Mouse (Mus musculus): ENCODE data around the gene Gm8994. TPM values are rescaled to one million over a fixed set of nuclear protein-coding genes. Genes with fewer than 3 reads are reported as not detected.
"Not testable (repeated sequence)": the region's sequence is repeated elsewhere in the genome, so short reads cannot be mapped to it uniquely, and the experiment has no call there.

Gm8994 gene
- polyA plus RNA-seq, 1 experiment from 2014 or later: not detected

DNA sequence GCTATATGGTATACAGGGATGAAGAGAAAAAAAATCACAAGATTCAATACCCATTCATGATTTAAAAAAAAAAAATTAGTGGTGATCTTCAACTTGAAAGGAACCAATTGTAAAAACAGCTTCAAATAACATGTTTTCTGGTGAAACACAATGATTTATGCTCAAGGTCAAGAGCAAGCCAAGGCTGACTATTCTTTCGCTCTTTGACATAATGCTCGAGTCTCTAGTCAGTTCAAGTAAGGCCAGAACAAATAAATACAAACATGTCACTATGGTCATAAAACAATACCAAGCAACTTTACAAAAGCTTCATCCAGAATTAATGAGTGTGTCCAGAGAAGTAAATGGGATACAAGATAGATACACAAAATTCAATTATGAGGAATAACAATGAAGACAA lies 31.1 kb upstream of the Gm8994 start:
- H3K9ac ChIP-seq (ENCODE audit: low read depth, low read length): no peak overlapping the region
- 65% methylated on average over 2 of the region's 2 CpGs for WGBS (ENCODE audit: insufficient replicate concordance)
- no peaks in the 10 kb centered on the region for H3K9me3 ChIP-seq (replicated peaks; ENCODE audit: control insufficient read depth, low read length)
- no peaks in the 10 kb centered on the region for H3K36me3 ChIP-seq (ENCODE audit: control insufficient read depth, insufficient read depth)
- H3K4me2 ChIP-seq (ENCODE audit: low read depth, low read length): no peak overlapping the region
- H3K4me3 ChIP-seq (ENCODE audit: low read depth, low read length): no peak overlapping the region
- no peaks in the 10 kb centered on the region for H3K4me1 ChIP-seq (ENCODE audit: control insufficient read depth, low read depth, low read length)
- H3K27me3 ChIP-seq (ENCODE audit: control insufficient read depth, insufficient read depth, low read depth, low read length): no peaks in the 10 kb centered on the region
- no peak for ATAC-seq (ENCODE audit: low read depth)
- H3K27ac ChIP-seq (ENCODE audit: low read length): no peak overlapping the region

DNA sequence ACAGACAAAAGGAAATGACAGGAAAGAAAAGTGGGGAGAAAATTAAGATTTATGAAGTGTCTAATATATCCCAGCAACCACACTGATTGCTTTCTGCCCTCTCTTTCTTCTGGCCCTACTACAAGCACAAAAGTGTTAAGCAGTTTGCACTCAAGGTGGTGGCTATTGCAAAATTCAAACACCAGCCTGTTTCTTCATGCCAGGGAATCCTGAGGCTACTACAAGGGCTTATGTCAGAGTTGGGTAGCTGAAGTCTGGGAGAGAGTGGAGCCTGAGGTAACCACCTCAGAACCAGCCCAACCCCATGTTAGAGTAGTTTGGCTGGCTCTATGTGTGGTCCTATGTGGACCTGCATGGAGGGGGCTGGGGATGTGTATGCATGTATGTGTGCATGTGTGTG lies 23.8 kb upstream of the Gm8994 start:
- Histone ChIP-seq H3K9me3 (replicated peaks; ENCODE audit: control insufficient read depth, low read length) (no peaks in the 10 kb centered on the region; the same call in 1 of the 2 replicates), H3K4me1 (ENCODE audit: control insufficient read depth, low read depth, low read length) (no peaks in the 10 kb centered on the region), H3K9ac (ENCODE audit: low read depth, low read length) (no peak overlapping the region), H3K27ac (ENCODE audit: low read length) (no peak overlapping the region), H3K36me3 (ENCODE audit: control insufficient read depth, insufficient read depth) (no peaks in the 10 kb centered on the region), H3K27me3 (ENCODE audit: control insufficient read depth, insufficient read depth, low read depth, low read length) (no peaks in the 10 kb centered on the region), H3K4me2 (ENCODE audit: low read depth, low read length) (no peak overlapping the region), H3K4me3 (ENCODE audit: low read depth, low read length) (no peak overlapping the region)
- ATAC-seq (ENCODE audit: low read depth): no peak

DNA sequence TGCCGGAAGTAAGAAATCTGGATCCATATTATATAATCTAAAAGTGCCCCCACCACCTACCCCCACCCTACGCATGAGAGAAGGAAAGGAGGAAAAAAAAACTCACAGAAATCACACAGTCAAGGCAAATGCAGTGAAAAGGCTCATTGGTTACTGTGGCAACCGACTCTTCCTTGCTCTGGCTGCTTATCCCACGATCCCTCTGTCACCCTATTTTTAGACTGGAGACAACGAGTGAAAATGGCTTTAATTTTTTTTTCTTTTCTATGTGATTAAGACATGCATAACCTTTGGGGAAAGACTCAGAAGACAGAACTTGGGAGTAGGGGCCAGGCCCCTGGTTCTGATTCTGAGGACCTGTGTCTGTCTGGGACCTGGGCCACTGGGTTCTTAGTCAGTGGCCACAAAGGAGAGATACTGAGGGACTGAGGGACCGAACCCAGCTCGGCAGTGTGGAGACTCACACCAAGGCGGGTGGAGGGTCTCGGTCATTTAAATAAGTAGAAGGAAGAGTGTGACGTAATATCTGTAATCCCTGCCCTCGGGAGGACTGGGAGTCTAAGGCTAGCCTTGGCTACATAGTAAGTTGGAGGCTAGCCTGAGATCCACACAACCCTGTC lies 22.9 kb upstream of the Gm8994 start:
- Histone ChIP-seq H3K4me2 (ENCODE audit: low read depth, low read length) (no peak overlapping the region), H3K36me3 (ENCODE audit: control insufficient read depth, insufficient read depth) (no peaks in the 10 kb centered on the region), H3K9ac (ENCODE audit: low read depth, low read length) (no peak overlapping the region), H3K4me3 (ENCODE audit: low read depth, low read length) (no peak overlapping the region), H3K27ac (ENCODE audit: low read length) (no peak overlapping the region), H3K4me1 (ENCODE audit: control insufficient read depth, low read depth, low read length) (no peaks in the 10 kb centered on the region), H3K9me3 (replicated peaks; ENCODE audit: control insufficient read depth, low read length) (no peaks in the 10 kb centered on the region; the same call in 1 of the 2 replicates), H3K27me3 (ENCODE audit: control insufficient read depth, insufficient read depth, low read depth, low read length) (no peaks in the 10 kb centered on the region)
- no peak for ATAC-seq (ENCODE audit: low read depth)
- WGBS (ENCODE audit: insufficient replicate concordance): 56% methylated on average over 11 of the region's 11 CpGs

DNA sequence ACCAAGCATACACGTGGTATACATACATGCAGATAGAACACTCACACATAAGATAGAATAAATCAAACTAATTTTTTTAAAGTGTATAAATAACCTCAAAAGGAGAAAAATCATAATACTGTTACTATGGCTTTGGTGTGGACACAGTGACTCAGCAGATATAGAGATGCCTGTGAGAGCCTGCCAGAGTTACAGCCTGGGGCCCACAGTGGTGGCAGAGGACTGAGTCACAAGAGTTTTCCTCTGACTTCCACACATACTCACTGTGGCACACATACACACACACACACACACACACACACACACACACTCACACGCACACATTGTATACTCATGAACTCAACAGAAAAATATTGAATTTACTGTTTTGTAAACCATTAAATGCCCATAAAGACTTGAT lies 17.9 kb upstream of the Gm8994 start:
- Histone ChIP-seq H3K4me2 (ENCODE audit: low read depth, low read length) (no peak overlapping the region), H3K36me3 (ENCODE audit: control insufficient read depth, insufficient read depth) (no peaks in the 10 kb centered on the region), H3K4me3 (ENCODE audit: low read depth, low read length) (no peak overlapping the region), H3K9ac (ENCODE audit: low read depth, low read length) (no peak overlapping the region), H3K27me3 (ENCODE audit: control insufficient read depth, insufficient read depth, low read depth, low read length) (no peaks in the 10 kb centered on the region), H3K4me1 (ENCODE audit: control insufficient read depth, low read depth, low read length) (no peaks in the 10 kb centered on the region), H3K27ac (ENCODE audit: low read length) (no peak overlapping the region), H3K9me3 (replicated peaks; ENCODE audit: control insufficient read depth, low read length) (no peaks in the 10 kb centered on the region; the same call in 1 of the 2 replicates)
- no peak for ATAC-seq (ENCODE audit: low read depth)
- WGBS (ENCODE audit: insufficient replicate concordance): 67% methylated on average over 2 of the region's 2 CpGs

DNA sequence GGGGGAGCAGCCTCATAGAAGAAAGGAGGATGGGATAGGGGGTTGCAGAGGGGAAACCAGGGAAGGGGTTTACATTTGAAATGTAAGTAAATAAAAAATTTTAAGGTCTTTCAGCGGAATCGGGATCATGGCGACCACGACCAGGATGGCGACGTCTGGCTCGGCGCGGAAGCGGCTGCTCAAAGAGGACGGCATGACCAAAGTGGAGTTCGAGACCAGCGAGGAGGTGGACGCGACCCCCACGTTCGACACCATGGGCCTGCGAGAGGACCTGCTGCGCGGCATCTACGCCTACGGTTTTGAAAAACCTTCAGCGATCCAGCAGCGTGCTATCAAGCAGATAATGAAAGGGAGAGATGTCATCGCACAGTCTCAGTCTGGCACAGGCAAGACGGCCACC lies 1.1 kb downstream of the Gm8994 start:
- not testable (repeated sequence) for H3K9ac ChIP-seq (ENCODE audit: low read depth, low read length); H3K4me2 ChIP-seq (ENCODE audit: low read depth, low read length); H3K4me1 ChIP-seq (ENCODE audit: control insufficient read depth, low read depth, low read length); H3K36me3 ChIP-seq (ENCODE audit: control insufficient read depth, insufficient read depth); ATAC-seq (ENCODE audit: low read depth); H3K27ac ChIP-seq (ENCODE audit: low read length); H3K4me3 ChIP-seq (ENCODE audit: low read depth, low read length); H3K27me3 ChIP-seq (ENCODE audit: control insufficient read depth, insufficient read depth, low read depth, low read length); H3K9me3 ChIP-seq (replicated peaks; ENCODE audit: control insufficient read depth, low read length)
- WGBS (ENCODE audit: insufficient replicate concordance): 89% methylated on average over 26 of the region's 26 CpGs

DNA sequence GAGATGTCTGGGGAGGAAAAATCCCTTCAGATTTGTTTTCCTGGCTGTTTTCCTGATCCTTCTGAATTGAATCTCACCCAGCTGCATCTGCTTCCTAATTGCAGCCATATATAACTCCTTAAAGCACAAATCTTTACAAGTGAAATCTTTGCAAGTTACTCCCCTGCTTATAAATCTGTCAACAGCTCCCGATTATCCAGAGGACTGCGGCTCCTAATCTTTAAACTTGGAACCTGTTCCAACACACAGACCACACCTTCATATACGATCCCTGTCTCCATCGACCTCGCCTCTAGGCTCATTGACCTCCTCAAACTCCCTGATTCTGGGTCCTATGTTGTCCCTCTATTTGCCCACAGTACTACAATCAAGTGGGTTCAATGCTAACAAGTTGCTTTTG lies 13.3 kb downstream of the Gm8994 start:
- H3K9ac ChIP-seq (ENCODE audit: low read depth, low read length): no peak overlapping the region
- ATAC-seq (ENCODE audit: low read depth): no peak
- H3K4me3 ChIP-seq (ENCODE audit: low read depth, low read length): no peak overlapping the region
- H3K27ac ChIP-seq (ENCODE audit: low read length): no peak overlapping the region
- H3K27me3 ChIP-seq (ENCODE audit: control insufficient read depth, insufficient read depth, low read depth, low read length): no peaks in the 10 kb centered on the region
- H3K4me2 ChIP-seq (ENCODE audit: low read depth, low read length): no peak overlapping the region
- 70% methylated on average over 5 of the region's 5 CpGs for WGBS (ENCODE audit: insufficient replicate concordance)
- no peaks in the 10 kb centered on the region for H3K4me1 ChIP-seq (ENCODE audit: control insufficient read depth, low read depth, low read length)
- no peaks in the 10 kb centered on the region for H3K36me3 ChIP-seq (ENCODE audit: control insufficient read depth, insufficient read depth)
- H3K9me3 ChIP-seq (replicated peaks; ENCODE audit: control insufficient read depth, low read length): no peaks in the 10 kb centered on the region

DNA sequence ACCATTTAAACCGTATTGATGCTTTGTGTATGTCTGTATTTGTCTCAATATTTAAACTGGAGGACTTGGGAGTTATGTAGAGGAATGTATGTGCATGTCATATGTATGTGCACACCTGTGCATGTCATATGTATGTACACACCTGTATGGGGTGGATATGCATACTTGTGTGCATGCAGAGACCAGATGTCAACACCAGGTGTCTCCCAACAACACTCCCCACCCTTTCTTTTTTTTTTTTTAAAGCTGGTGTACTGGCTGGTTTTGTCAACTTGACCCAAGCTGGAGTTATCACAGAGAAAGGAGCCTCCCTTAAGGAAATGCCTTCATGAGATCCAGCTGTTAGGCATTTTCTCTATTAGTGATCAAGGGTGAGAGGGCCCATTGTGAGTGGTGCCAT lies 13.8 kb downstream of the Gm8994 start:
- Histone ChIP-seq H3K4me1 (ENCODE audit: control insufficient read depth, low read depth, low read length) (no peaks in the 10 kb centered on the region), H3K27me3 (ENCODE audit: control insufficient read depth, insufficient read depth, low read depth, low read length) (no peaks in the 10 kb centered on the region), H3K9me3 (replicated peaks; ENCODE audit: control insufficient read depth, low read length) (no peaks in the 10 kb centered on the region), H3K27ac (ENCODE audit: low read length) (no peak overlapping the region), H3K36me3 (ENCODE audit: control insufficient read depth, insufficient read depth) (no peaks in the 10 kb centered on the region), H3K4me2 (ENCODE audit: low read depth, low read length) (no peak overlapping the region), H3K4me3 (ENCODE audit: low read depth, low read length) (no peak overlapping the region), H3K9ac (ENCODE audit: low read depth, low read length) (no peak overlapping the region)
- ATAC-seq (ENCODE audit: low read depth): no peak
- 91% methylated on average over 1 of the region's 1 CpGs for WGBS (ENCODE audit: insufficient replicate concordance)

DNA sequence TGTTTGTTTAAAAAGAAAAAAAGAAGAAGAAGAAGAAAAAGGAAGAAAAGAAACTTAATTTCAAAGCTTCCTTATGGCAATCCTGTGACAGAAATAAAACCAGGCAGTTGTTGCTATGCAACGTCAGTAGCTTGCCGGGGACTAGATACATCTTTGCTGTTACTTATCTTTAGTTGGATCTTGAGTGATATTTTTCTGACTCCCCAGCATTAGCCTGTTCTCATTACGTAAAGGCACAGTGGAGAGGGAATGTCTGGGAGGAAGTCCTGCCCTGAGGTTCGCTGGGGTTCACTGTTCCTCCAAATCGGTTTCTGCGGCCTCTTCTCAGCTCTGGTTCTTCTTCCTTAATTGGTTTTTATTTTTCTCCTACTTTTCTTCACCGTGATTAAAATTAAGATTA lies 16.5 kb downstream of the Gm8994 start:
- H3K4me2 ChIP-seq (ENCODE audit: low read depth, low read length): no peak overlapping the region
- ATAC-seq (ENCODE audit: low read depth): no peak
- H3K9ac ChIP-seq (ENCODE audit: low read depth, low read length): no peak overlapping the region
- WGBS (ENCODE audit: insufficient replicate concordance): 48% methylated on average over 7 of the region's 7 CpGs
- no peaks in the 10 kb centered on the region for H3K36me3 ChIP-seq (ENCODE audit: control insufficient read depth, insufficient read depth)
- H3K4me3 ChIP-seq (ENCODE audit: low read depth, low read length): no peak overlapping the region
- H3K27me3 ChIP-seq (ENCODE audit: control insufficient read depth, insufficient read depth, low read depth, low read length): no peaks in the 10 kb centered on the region
- no peaks in the 10 kb centered on the region for H3K4me1 ChIP-seq (ENCODE audit: control insufficient read depth, low read depth, low read length)
- H3K27ac ChIP-seq (ENCODE audit: low read length): no peak overlapping the region
- H3K9me3 ChIP-seq (replicated peaks; ENCODE audit: control insufficient read depth, low read length): no peaks in the 10 kb centered on the region

DNA sequence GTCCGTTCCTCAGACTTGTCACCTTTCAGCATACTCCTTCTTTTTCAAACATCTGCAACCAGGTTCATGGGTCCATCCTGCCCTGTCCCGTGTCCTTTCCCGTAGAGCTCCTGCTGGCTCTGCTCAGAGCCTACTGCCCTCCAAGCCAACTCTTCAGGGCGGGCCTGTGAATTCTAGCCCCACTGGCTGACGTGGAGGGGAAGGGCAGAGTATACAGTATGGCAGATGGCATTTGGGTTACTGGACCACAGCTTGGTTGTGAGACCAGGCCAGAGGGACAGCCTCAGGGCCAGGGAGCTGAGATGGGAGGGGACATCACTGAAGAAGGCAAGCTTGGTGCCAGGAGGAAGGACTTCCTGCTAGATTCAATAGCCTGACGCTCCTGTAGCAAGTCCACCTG lies 17.7 kb downstream of the Gm8994 start:
- WGBS (ENCODE audit: insufficient replicate concordance): 73% methylated on average over 6 of the region's 6 CpGs
- no peak overlapping the region for H3K4me2 ChIP-seq (ENCODE audit: low read depth, low read length)
- no peaks in the 10 kb centered on the region for H3K36me3 ChIP-seq (ENCODE audit: control insufficient read depth, insufficient read depth)
- no peak for ATAC-seq (ENCODE audit: low read depth)
- H3K9ac ChIP-seq (ENCODE audit: low read depth, low read length): no peak overlapping the region
- no peaks in the 10 kb centered on the region for H3K4me1 ChIP-seq (ENCODE audit: control insufficient read depth, low read depth, low read length)
- no peaks in the 10 kb centered on the region for H3K27me3 ChIP-seq (ENCODE audit: control insufficient read depth, insufficient read depth, low read depth, low read length)
- H3K27ac ChIP-seq (ENCODE audit: low read length): no peak overlapping the region
- H3K9me3 ChIP-seq (replicated peaks; ENCODE audit: control insufficient read depth, low read length): no peaks in the 10 kb centered on the region
- H3K4me3 ChIP-seq (ENCODE audit: low read depth, low read length): no peak overlapping the region

Data from liver, embryonic 16.5 days (tissue).